Mouse (Mus musculus): Measurements from ENCODE around the gene Xpr1.

DNA sequence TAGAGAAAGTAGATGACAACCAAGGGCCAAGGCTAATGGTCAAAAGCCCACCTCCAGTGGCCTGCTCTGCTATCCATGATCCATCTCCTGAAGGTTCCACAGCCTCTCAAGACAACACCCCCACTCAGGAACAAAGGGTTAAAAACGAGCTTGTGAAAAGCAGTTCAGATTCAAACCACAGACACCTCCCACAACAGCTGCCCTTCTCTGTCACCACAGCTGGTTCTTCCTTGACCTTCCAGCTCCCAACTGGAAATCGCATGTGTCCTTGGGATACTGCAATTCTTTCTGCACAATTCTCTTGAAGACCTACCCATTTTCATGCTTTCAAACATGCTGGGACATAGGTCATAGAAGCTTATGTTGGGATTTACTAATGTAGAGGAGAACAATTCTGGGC is 73.2 kb downstream of the Xpr1 start:
- TF ChIP-seq CTCF (IDR thresholded peaks at IDR 0.05; ENCODE audit: low read depth) (no peak), EP300 (IDR thresholded peaks at IDR 0.05; ENCODE audit: low read depth) (no peak)

Measured in heart, postnatal 0 days (tissue).